ENCODE assay signal across 8 mouse cellular contexts in genomic region chr16:87432033-87432814, GRCm38 (mm10). TPM values are rescaled to one million over a fixed set of nuclear protein-coding genes. Genes with fewer than 3 reads are reported as not detected.
DNase-seq lines count a peak whose midpoint lies in the region; ATAC-seq and TF ChIP-seq lines count a peak whose summit lies in the region.

Ltn1 (minus strand) TSS chr16:87432612.

- H3K9ac ChIP-seq in ES-E14 (ENCODE audit: insufficient read depth, low read depth, low read length, poor library complexity, severe bottlenecking) = peak within 1 kb of the TSS; percentile 78
- peak within 1 kb of the TSS; percentile 67 for H3K9ac ChIP-seq in forebrain, embryonic 15.5 days (replicated peaks)

- H3K9me3 ChIP-seq in ES-E14 (ENCODE audit: control insufficient read depth, insufficient read depth, low read depth, low read length) = no peaks in the 10 kb centered on the region
- no peaks in the 10 kb centered on the region for H3K9me3 ChIP-seq in forebrain, embryonic 15.5 days

- no peaks in the 10 kb centered on the region for H3K27me3 ChIP-seq in forebrain, embryonic 15.5 days

- peak within 1 kb of the TSS; percentile 84 to 99 for H3K4me3 ChIP-seq in ES-E14 (ENCODE audit: insufficient read depth in 1 of 2, low read depth in 1 of 2, low read length in 2 of 2, poor library complexity in 1 of 2, severe bottlenecking in 1 of 2)
- H3K4me3 ChIP-seq in forebrain, embryonic 15.5 days = peak within 1 kb of the TSS; percentile 70
- H3K4me3 ChIP-seq in lung, adult 2 months (replicated peaks; ENCODE audit: extremely low read depth, low read depth, low read length) = peak within 1 kb of the TSS; percentile 83

- TF ChIP-seq POLR2A in lung, adult 2 months (IDR thresholded peaks at IDR 0.05; ENCODE audit: borderline replicate concordance, extremely low read depth, low read depth, low read length) = peak; percentile 55; the same call in 1 of the 2 replicates

- no peak for TF ChIP-seq CTCF in lung, adult 2 months (IDR thresholded peaks at IDR 0.05; ENCODE audit: insufficient read depth, low read length)

- under 1% methylated on average over 56 of the region's 56 CpGs for WGBS in forebrain, embryonic 15.5 days
- under 1% methylated on average over 56 of the region's 56 CpGs for WGBS in lung, adult 2 months

- H3K4me2 ChIP-seq in forebrain, embryonic 15.5 days (replicated peaks) = peak within 1 kb of the TSS; percentile 85

- peak; percentile 97 for DNase-seq in ES-E14 (ENCODE audit: low read depth, low spot score)
- DNase-seq in cerebellum, adult 11-12 months = peak; percentile 98
- peak; percentile 97 for DNase-seq in heart, postnatal 25 days (ENCODE audit: low spot score)
- DNase-seq in layer of hippocampus, adult 18-20 months (ENCODE audit: low spot score in 2 of 2) = peak; percentile 98 to 99
- peak; percentile 99 for DNase-seq in lung, adult 2 months
- DNase-seq in thymus, adult 18-20 months = peak; percentile 96 to 97

- peak; percentile 100 for ATAC-seq in forebrain, embryonic 15.5 days (replicated peaks)
- ATAC-seq in neutrophil, adult 5-6 weeks (ENCODE audit: extremely low read depth, insufficient number of reproducible peaks, low FRiP score, poor library complexity, severe bottlenecking) = peak; percentile 100

- no peaks in the 10 kb centered on the region for H3K36me3 ChIP-seq in ES-E14 (ENCODE audit: control insufficient read depth, insufficient read depth, low read length, poor library complexity, severe bottlenecking)
- H3K36me3 ChIP-seq in forebrain, embryonic 15.5 days = no peaks in the 10 kb centered on the region

- peaks cover 2 to 8% of the 10 kb centered on the region in 2 experiments; a peak in 3 of 4 replicates for H3K4me1 ChIP-seq in ES-E14 (ENCODE audit: control insufficient read depth in 2 of 2, insufficient read depth in 2 of 2, low read length in 2 of 2, poor library complexity in 1 of 2)
- H3K4me1 ChIP-seq in forebrain, embryonic 15.5 days = peaks cover 9% of the 10 kb centered on the region
- H3K4me1 ChIP-seq in lung, adult 2 months (ENCODE audit: control insufficient read depth, insufficient read depth, low read length) = no peaks in the 10 kb centered on the region

- in situ Hi-C loops in ES-E14 (cut with MboI; ENCODE audit: low sequenced_read_pairs in 2 of 2, unreplicated experiment in 2 of 2) = no loop called here

- intact Hi-C loops in heart, postnatal 25 days (cut with DNase I) = no loop called here

- peak within 1 kb of the TSS; percentile 4; the same call in 1 of the 2 replicates for H3K27ac ChIP-seq in ES-E14 (ENCODE audit: insufficient read depth, low read depth, low read length, poor library complexity, severe bottlenecking)
- 0 out of 2 replicates have a peak within 1 kb of the TSS, but pooled peaks have one; percentile 19 for H3K27ac ChIP-seq in forebrain, embryonic 15.5 days (replicated peaks)

TF ChIP-seq in ES-E14, 5 proteins besides CTCF, POLR2A, EP300 and RAD21:
- TF ChIP-seq ZNF384 (IDR thresholded peaks at IDR 0.05; ENCODE audit: low read depth, low read length) = no peak
- peak; percentile 91 for TF ChIP-seq CHD2 (IDR thresholded peaks at IDR 0.05; ENCODE audit: low read depth, low read length)
- no peak for TF ChIP-seq HCFC1 (IDR thresholded peaks at IDR 0.05; ENCODE audit: borderline replicate concordance, insufficient read depth, low read length)
- no peak for TF ChIP-seq ZC3H11A (IDR thresholded peaks at IDR 0.05; ENCODE audit: borderline replicate concordance, low read depth, low read length)
- TF ChIP-seq MAFK (IDR thresholded peaks at IDR 0.05; ENCODE audit: insufficient read depth, low read depth, low read length) = no peak

RNA-seq across cellular contexts. Expression of gene Ltn1, which starts in this region (rescaled TPM):
- 21.8 and 22.7 TPM in 2 replicates for total RNA-seq in ES-E14 (2012; rRNA removed)
- 27.2 and 29.9 TPM in 2 replicates for polyA plus RNA-seq in forebrain, embryonic 15.5 days (2015; fragmentation: Nextera tagmentation; extraction: Ambion mirVana)
- total RNA-seq in heart, postnatal 25 days (2021) = 10 to 100 TPM; 19.7 to 21.8 TPM
- total RNA-seq in layer of hippocampus, adult 18-20 months (2021) = 10 to 100 TPM; 43.5 to 44.2 TPM
- polyA plus RNA-seq in lung, adult 2 months (2012; rRNA removed) = 3.8 and 6.3 TPM in 2 replicates
- 19.4 and 21.5 TPM in 2 replicates for total RNA-seq in neutrophil, adult 5-6 weeks (2017)

Comparison
In these comparisons a context has a peak if more than half of its experiments do, and no peak if none do; other contexts are left out.
1. Peak in every context shown above with its lines: DNase-seq, ATAC-seq, H3K4me3 ChIP-seq and H3K27ac ChIP-seq.